23 mouse cellular contexts compared by ENCODE assay signal in the genomic region with DNA sequence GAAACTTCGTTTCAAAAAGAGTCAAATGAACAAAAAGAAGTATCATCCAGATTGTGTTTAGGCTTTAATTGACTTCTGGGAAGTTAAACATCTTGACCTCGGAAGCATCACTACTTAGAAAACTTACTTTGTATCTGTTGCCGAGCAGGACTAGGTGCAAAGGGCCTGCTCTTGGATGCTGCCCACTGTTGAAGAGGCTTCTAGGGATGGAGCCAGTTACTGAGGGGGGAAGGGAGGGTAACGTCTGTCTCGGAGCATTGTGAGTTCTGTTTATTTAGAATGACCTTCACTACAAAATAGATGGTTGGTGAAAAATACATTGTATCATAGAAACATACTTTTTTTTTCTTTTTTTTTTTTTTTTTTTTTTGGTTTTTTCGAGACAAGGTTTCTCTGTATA. TPM values are rescaled to one million over a fixed set of nuclear protein-coding genes. Genes with fewer than 3 reads are reported as not detected.
DNase-seq lines count a peak whose midpoint lies in the region; ATAC-seq and TF ChIP-seq lines count a peak whose summit lies in the region.
"Had no signal": no experiment of that assay in that cellular context is flagged by ENCODE, and none has a peak within 500 bp of the region (broad histone marks: within the 10 kb centered on the region; RNA-seq: fewer than 3 reads in every experiment).

No protein-coding gene starts in this region.

- H3K27ac ChIP-seq in heart, embryonic 11.5 days (ENCODE audit: low read depth, low read length), result no peak overlapping the region
- H3K27ac ChIP-seq in midbrain, embryonic 11.5 days (ENCODE audit: low read depth, low read length), result no peak overlapping the region
- no peak overlapping the region for H3K27ac ChIP-seq in midbrain, embryonic 13.5 days
- no peak overlapping the region for H3K27ac ChIP-seq in ES-E14 (ENCODE audit: insufficient read depth, low read depth, low read length, poor library complexity, severe bottlenecking)
- H3K27ac ChIP-seq: embryonic facial prominence, embryonic 10.5 days; embryonic facial prominence, embryonic 12.5 days; forebrain, embryonic 13.5 days; forebrain, embryonic 15.5 days had no signal

- ATAC-seq in heart, embryonic 11.5 days (replicated peaks; ENCODE audit: insufficient number of reproducible peaks, low FRiP score, low TSS enrichment), result no peak
- no peak for ATAC-seq in midbrain, embryonic 11.5 days (ENCODE audit: low FRiP score)
- ATAC-seq in midbrain, embryonic 13.5 days, result no peak
- ATAC-seq: CD4-positive, CD25-positive, alpha-beta regulatory T cell, adult 4 months; forebrain, embryonic 13.5 days; forebrain, embryonic 15.5 days had no signal

- intact Hi-C loops in heart, postnatal 14 days (cut with DNase I), result no loop called here

- peaks cover 8% of the 10 kb centered on the region; the same call in 1 of the 2 replicates for H3K4me1 ChIP-seq in heart, embryonic 11.5 days (ENCODE audit: control insufficient read depth, insufficient read depth, low read length)
- peaks cover 11% of the 10 kb centered on the region for H3K4me1 ChIP-seq in midbrain, embryonic 11.5 days (ENCODE audit: control insufficient read depth, insufficient read depth, low read length)
- H3K4me1 ChIP-seq in midbrain, embryonic 13.5 days (replicated peaks), result peaks cover 29% of the 10 kb centered on the region
- H3K4me1 ChIP-seq in ES-E14 (ENCODE audit: control insufficient read depth in 2 of 2, insufficient read depth in 2 of 2, low read length in 2 of 2, poor library complexity in 1 of 2), result no peaks in the 10 kb centered on the region; a peak in 1 of 4 replicates

- peak; percentile 74 for DNase-seq in heart, adult 11 months
- no peak for DNase-seq in heart, adult 8-10 months (ENCODE audit: low spot score)
- peak; percentile 8 to 17 for DNase-seq in heart, postnatal 14 days
- peak; percentile 70 for DNase-seq in midbrain, embryonic 11.5 days (ENCODE audit: low spot score, missing footprints)
- no peak for DNase-seq in ES-E14 (ENCODE audit: low read depth, low spot score)
- no peak for DNase-seq in cerebellum, adult 9-10 months
- DNase-seq: adrenal gland, adult 2 months; adrenal gland, postnatal 10 days; adrenal gland, postnatal 25 days; B cell, adult 2 months; cerebellum, adult 11 months; cerebellum, adult 18-20 months; cerebellum, adult 8-10 months; cerebellum, postnatal 10 days; cerebellum, postnatal 25 days had no signal

- H3K4me2 ChIP-seq in heart, embryonic 11.5 days, result no peak overlapping the region
- no peak overlapping the region for H3K4me2 ChIP-seq in midbrain, embryonic 11.5 days
- no peak overlapping the region for H3K4me2 ChIP-seq in midbrain, embryonic 13.5 days (replicated peaks)
- H3K4me2 ChIP-seq: embryonic facial prominence, embryonic 12.5 days; forebrain, embryonic 13.5 days; forebrain, embryonic 15.5 days had no signal

- 79% methylated on average over 6 of the region's 6 CpGs for WGBS in heart, embryonic 11.5 days (ENCODE audit: insufficient replicate concordance)
- 85% methylated on average over 5 of the region's 6 CpGs for WGBS in midbrain, embryonic 11.5 days
- 86% methylated on average over 6 of the region's 6 CpGs for WGBS in midbrain, embryonic 13.5 days

- H3K36me3 ChIP-seq in heart, embryonic 11.5 days (ENCODE audit: control insufficient read depth, insufficient read depth, low read length), result no peaks in the 10 kb centered on the region
- no peaks in the 10 kb centered on the region for H3K36me3 ChIP-seq in midbrain, embryonic 11.5 days (ENCODE audit: control insufficient read depth, insufficient read depth, low read length)
- peaks cover 10% of the 10 kb centered on the region; the same call in 1 of the 2 replicates for H3K36me3 ChIP-seq in midbrain, embryonic 13.5 days
- peaks cover 12% of the 10 kb centered on the region for H3K36me3 ChIP-seq in ES-E14 (ENCODE audit: control insufficient read depth, insufficient read depth, low read length, poor library complexity, severe bottlenecking)
- H3K36me3 ChIP-seq: embryonic facial prominence, embryonic 12.5 days; forebrain, embryonic 15.5 days had no signal

- no peak overlapping the region for H3K9ac ChIP-seq in heart, embryonic 11.5 days (ENCODE audit: low read depth, low read length)
- no peak overlapping the region for H3K9ac ChIP-seq in midbrain, embryonic 11.5 days (ENCODE audit: low read length)
- H3K9ac ChIP-seq in midbrain, embryonic 13.5 days (replicated peaks), result no peak overlapping the region
- H3K9ac ChIP-seq in ES-E14 (ENCODE audit: insufficient read depth, low read depth, low read length, poor library complexity, severe bottlenecking), result no peak overlapping the region
- H3K9ac ChIP-seq: embryonic facial prominence, embryonic 12.5 days; forebrain, embryonic 13.5 days; forebrain, embryonic 15.5 days had no signal

- no peak overlapping the region for H3K4me3 ChIP-seq in heart, embryonic 11.5 days (ENCODE audit: low read depth, low read length)
- H3K4me3 ChIP-seq in midbrain, embryonic 11.5 days (ENCODE audit: low read depth, low read length), result no peak overlapping the region
- no peak overlapping the region for H3K4me3 ChIP-seq in midbrain, embryonic 13.5 days (replicated peaks)
- no peak overlapping the region for H3K4me3 ChIP-seq in ES-E14 (ENCODE audit: insufficient read depth in 1 of 2, low read depth in 1 of 2, low read length in 2 of 2, poor library complexity in 1 of 2, severe bottlenecking in 1 of 2)
- H3K4me3 ChIP-seq: embryonic facial prominence, embryonic 10.5 days; embryonic facial prominence, embryonic 12.5 days; forebrain, embryonic 13.5 days; forebrain, embryonic 15.5 days had no signal

- in situ Hi-C loops in ES-E14 (cut with MboI; ENCODE audit: low sequenced_read_pairs in 2 of 2, unreplicated experiment in 2 of 2), result no loop called here

- no peaks in the 10 kb centered on the region for H3K9me3 ChIP-seq in heart, embryonic 11.5 days (replicated peaks; ENCODE audit: control insufficient read depth, low read length)
- no peaks in the 10 kb centered on the region; the same call in 1 of the 2 replicates for H3K9me3 ChIP-seq in midbrain, embryonic 11.5 days (ENCODE audit: control insufficient read depth, low read length)
- no peaks in the 10 kb centered on the region for H3K9me3 ChIP-seq in midbrain, embryonic 13.5 days
- H3K9me3 ChIP-seq in ES-E14 (ENCODE audit: control insufficient read depth, insufficient read depth, low read depth, low read length), result peaks cover 4% of the 10 kb centered on the region
- H3K9me3 ChIP-seq: embryonic facial prominence, embryonic 10.5 days; embryonic facial prominence, embryonic 12.5 days; forebrain, embryonic 13.5 days had no signal

- H3K27me3 ChIP-seq in heart, embryonic 11.5 days (ENCODE audit: control insufficient read depth, insufficient read depth, low read length), result no peaks in the 10 kb centered on the region
- H3K27me3 ChIP-seq in midbrain, embryonic 11.5 days (ENCODE audit: control insufficient read depth, insufficient read depth, low read length), result no peaks in the 10 kb centered on the region
- no peaks in the 10 kb centered on the region for H3K27me3 ChIP-seq in midbrain, embryonic 13.5 days
- H3K27me3 ChIP-seq: CH12.LX; embryonic facial prominence, embryonic 12.5 days; forebrain, embryonic 13.5 days; forebrain, embryonic 15.5 days had no signal

TF ChIP-seq in ES-E14, 5 proteins besides CTCF, POLR2A, EP300 and RAD21:
- TF ChIP-seq ZC3H11A (IDR thresholded peaks at IDR 0.05; ENCODE audit: borderline replicate concordance, low read depth, low read length) (no peak), ZNF384 (IDR thresholded peaks at IDR 0.05; ENCODE audit: low read depth, low read length) (0 out of 2 replicates have a peak, but pooled peaks have one; percentile 11)
TF ChIP-seq in ES-E14: peak in this region for 1.

RNA-seq across cellular contexts. Expression of a gene that starts 7.1 kb away (rescaled TPM):
- total RNA-seq in heart, adult 8-10 months (2022), result 100 to 1,000 TPM; 114 to 144 (median 130) TPM
- 10 to 100 TPM; 95.4 to 99.7 TPM for total RNA-seq in heart, postnatal 14 days (2021)
- polyA plus RNA-seq in heart, embryonic 11.5 days (2014; fragmentation: Nextera tagmentation; extraction: Ambion mirVana), result 58.9 and 67.1 TPM in 2 replicates
- polyA plus RNA-seq in midbrain, embryonic 11.5 days (2014; fragmentation: Nextera tagmentation; extraction: Ambion mirVana), result 99.3 and 102 TPM in 2 replicates
- polyA plus RNA-seq in midbrain, embryonic 13.5 days (2015; fragmentation: Nextera tagmentation; extraction: Ambion mirVana), result 95.8 and 101 TPM in 2 replicates
- 75.9 and 77.3 TPM in 2 replicates for total RNA-seq in ES-E14 (2012; rRNA removed)

Comparison
In these comparisons a context has a peak if more than half of its experiments do, and no peak if none do; other contexts are left out.
1. DNase-seq: peak in heart, adult 11 months (single experiment), heart, postnatal 14 days (2 of 2) and midbrain, embryonic 11.5 days (single experiment); none in heart, adult 8-10 months (single experiment), ES-E14 (single experiment) and cerebellum, adult 9-10 months (single experiment).